Mouse (Mus musculus): ENCODE results near the gene Slc1a7. TPM values are rescaled to one million over a fixed set of nuclear protein-coding genes. Genes with fewer than 3 reads are reported as not detected.

The Slc1a7 gene
- polyA plus RNA-seq (2012; rRNA removed) = 0.63 and 0.98 TPM in 2 replicates

GRCm38 (mm10) chr4:107967966-107968682 is at the start of gene Slc1a7:
Slc1a7 (plus strand) TSS chr4:107968332.

GRCm38 (mm10) chr4:107923145-107923802 is 44.9 kb upstream of the Slc1a7 start, which contains the start of gene Cpt2:
Cpt2 (minus strand) TSS chr4:107923610.

Other genes starting within 250 kb of the Slc1a7 start
- 4.4 and 6.5 TPM in 2 replicates for gene Lrp8, start 166.1 kb upstream of the Slc1a7 start, polyA plus RNA-seq (2012; rRNA removed)
- 14.6 and 26.6 TPM in 2 replicates for gene Magoh, start 88.6 kb upstream of the Slc1a7 start, polyA plus RNA-seq (2012; rRNA removed)
- gene 0610037L13Rik, start 78.5 kb upstream of the Slc1a7 start, polyA plus RNA-seq (2012; rRNA removed) = 19.3 and 20.7 TPM in 2 replicates
- gene Cpt2, start 44.7 kb upstream of the Slc1a7 start, polyA plus RNA-seq (2012; rRNA removed) = 116 and 138 TPM in 2 replicates
- 36.2 and 39.4 TPM in 2 replicates for gene Podn, start 128.1 kb downstream of the Slc1a7 start, polyA plus RNA-seq (2012; rRNA removed)
- gene Scp2, start 176.7 kb downstream of the Slc1a7 start, polyA plus RNA-seq (2012; rRNA removed) = 60.2 and 68.2 TPM in 2 replicates
- 40.1 and 45.0 TPM in 2 replicates for gene Echdc2, start 197.1 kb downstream of the Slc1a7 start, polyA plus RNA-seq (2012; rRNA removed)
- gene Zyg11a, start 249.7 kb downstream of the Slc1a7 start, polyA plus RNA-seq (2012; rRNA removed) = 0.06 TPM in 2 replicates

Data from colon, adult 2 months (tissue).